Mouse (Mus musculus): ENCODE measurements at regions not wholly inside any gene's neighbourhood (a gene's known extent, or its start where the extent isn't known, plus 50 kb on each side); places are given as distances from the start of the nearest gene placed in this dataset.

GRCm38 (mm10) chr2:147244406-147244805, 50.4 kb upstream of the Nkx2-2 start:
- intact Hi-C loops (cut with DNase I), result no loop called here
- DNase-seq (ENCODE audit: low spot score), result no peak
